Mouse (Mus musculus) E14TG2a.4 (cell line): ENCODE results near the gene Fzd10.

Experiments used
- H3K27me3 ChIP-seq: 2 replicates; pipeline ENCODE4 v1.6.1; 2014; ENCODE audit warnings: low read length, control low read depth; ENCODE audit not compliant: insufficient read depth
- H3K36me3 ChIP-seq: 2 replicates; pipeline ENCODE4 v1.6.1; 2014; ENCODE audit warnings: low read length, control low read depth; ENCODE audit not compliant: insufficient read depth
- H3K4me1 ChIP-seq: replicated peaks from 2 replicates; pipeline ENCODE4 v1.6.1; 2014; ENCODE audit warnings: low read depth, low read length, control low read depth
- H3K4me3 ChIP-seq: replicated peaks from 2 replicates; pipeline ENCODE4 v1.5.1; 2014; ENCODE audit warnings: mild to moderate bottlenecking, low read length
- H3K9me3 ChIP-seq: 2 replicates; pipeline ENCODE4 v1.6.1; 2014; ENCODE audit warnings: low read length, control low read depth
- CTCF ChIP-seq: conservative IDR thresholded peaks from 2 replicates; pipeline ENCODE4 v1.5.1; 2014; ENCODE audit warnings: low read length
- NANOG ChIP-seq: IDR thresholded peaks from 2 replicates; pipeline ENCODE4 v1.6.1; 2014; ENCODE audit warnings: borderline replicate concordance, low read length, mixed read lengths
- POU5F1 ChIP-seq: IDR thresholded peaks from 2 replicates; pipeline ENCODE4 v1.6.1; 2014; ENCODE audit warnings: low read length, borderline replicate concordance

Gene Fzd10

DNA sequence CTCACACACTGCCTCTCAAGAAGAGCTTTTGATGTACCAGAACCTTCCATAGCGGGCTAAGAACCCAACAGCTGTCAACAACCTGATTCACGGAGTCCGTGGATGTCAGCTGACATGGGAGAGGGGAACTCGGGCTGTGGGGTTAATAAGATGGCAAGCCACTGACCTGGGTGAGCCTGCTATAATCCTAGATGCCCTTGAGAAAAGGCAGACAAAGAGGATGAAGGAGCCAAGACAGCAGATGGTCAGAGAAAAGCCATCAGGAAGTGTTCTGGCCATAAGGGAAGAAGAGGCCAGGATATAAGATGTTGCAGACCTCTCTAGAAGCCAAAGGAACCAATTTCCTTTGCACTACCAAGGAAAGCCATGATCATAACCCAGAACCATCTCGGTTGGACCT is 45.6 kb downstream of the Fzd10 start:
- Histone ChIP-seq H3K36me3 (no peaks in the 10 kb centered on the region), H3K4me1 (no peaks in the 10 kb centered on the region), H3K4me3 (no peak overlapping the region), H3K27me3 (peaks cover 15% of the 10 kb centered on the region), H3K9me3 (no peaks in the 10 kb centered on the region)
- TF ChIP-seq POU5F1 (no peak), CTCF (no peak), NANOG (no peak)

- Histone ChIP-seq H3K36me3 (no peaks in the 10 kb centered on the region), H3K4me1 (0 out of 2 replicates have a peak, but pooled peaks cover 3% of the 10 kb centered on the region), H3K9me3 (no peaks in the 10 kb centered on the region), H3K27me3 (peaks cover 15% of the 10 kb centered on the region), H3K4me3 (no peak overlapping the region)
- TF ChIP-seq CTCF (no peak), POU5F1 (no peak), NANOG (no peak)
These were observed 46.6 kb downstream of the Fzd10 start for GRCm38 (mm10) chr5:128647221-128647730.

- Histone ChIP-seq H3K9me3 (no peaks in the 10 kb centered on the region; the same call in 1 of the 2 replicates), H3K4me1 (0 out of 2 replicates have a peak, but pooled peaks cover 4% of the 10 kb centered on the region), H3K36me3 (no peaks in the 10 kb centered on the region), H3K4me3 (no peak overlapping the region), H3K27me3 (peaks cover 13% of the 10 kb centered on the region)
- TF ChIP-seq NANOG (no peak), POU5F1 (no peak), CTCF (no peak)
These were observed 48.8 kb downstream of the Fzd10 start for GRCm38 (mm10) chr5:128649336-128649897.
